Comparison of ENCODE assay signal across 20 mouse cellular contexts in the genomic region with DNA sequence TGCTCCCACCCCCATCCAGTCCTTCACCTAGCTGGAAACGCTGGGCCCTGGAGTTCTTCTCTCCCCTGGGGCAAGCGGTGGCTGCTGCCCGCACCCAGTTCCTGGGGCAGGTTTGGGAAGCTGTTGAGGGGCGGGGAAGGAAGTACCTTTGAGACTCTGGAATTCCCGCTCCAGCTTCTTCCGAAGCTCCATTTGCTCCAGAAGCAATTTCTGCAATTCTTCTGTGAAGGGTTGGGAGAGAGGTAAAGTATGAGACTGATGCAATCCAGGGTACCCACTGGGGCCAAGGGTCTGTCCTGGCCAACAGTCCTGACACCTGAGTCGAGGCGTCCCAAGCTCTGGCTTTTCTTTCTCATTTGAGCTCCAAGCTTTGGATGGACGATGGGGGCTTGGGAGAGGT. TPM values are rescaled to one million over a fixed set of nuclear protein-coding genes. Genes with fewer than 3 reads are reported as not detected.
A peak's percentile ranks its signal among the peaks of the same experiment; 100 is the strongest.
DNase-seq lines count a peak whose midpoint lies in the region; ATAC-seq lines count a peak whose summit lies in the region.
"Had no signal": no experiment of that assay in that cellular context is flagged by ENCODE, and none has a peak within 500 bp of the region (broad histone marks: within the 10 kb centered on the region; RNA-seq: fewer than 3 reads in every experiment).

No protein-coding gene starts in this region.

- H3K27ac ChIP-seq in hindbrain, embryonic 10.5 days, result no peak overlapping the region
- no peak overlapping the region for H3K27ac ChIP-seq in hindbrain, embryonic 11.5 days (ENCODE audit: low read depth, low read length)
- H3K27ac ChIP-seq in hindbrain, embryonic 14.5 days, result peak overlapping the region; percentile 20; the same call in 1 of the 2 replicates
- H3K27ac ChIP-seq in neural tube, embryonic 12.5 days, result no peak overlapping the region
- H3K27ac ChIP-seq: heart, adult 2 months; heart, embryonic 15.5 days; kidney, postnatal 0 days; layer of hippocampus, adult 2 months; liver, embryonic 13.5 days; lung, embryonic 15.5 days had no signal

- DNase-seq in hindbrain, embryonic 10.5 days (ENCODE audit: low spot score), result peak; percentile 29
- DNase-seq in hindbrain, embryonic 11.5 days (ENCODE audit: low spot score), result no peak
- peak; percentile 37 for DNase-seq in ES-CJ7 (ENCODE audit: low read depth, low spot score)
- DNase-seq in hindbrain, embryonic 14.5 days (ENCODE audit: low spot score), result no peak
- no peak for DNase-seq in cerebellum, adult 9-11 months
- DNase-seq in frontal cortex, adult 2 months (ENCODE audit: extremely low spot score in 1 of 2, low spot score in 1 of 2), result no peak
- no peak for DNase-seq in cerebellum, adult 11-12 months
- DNase-seq: adrenal gland, postnatal 36 days; B cell, adult 2 months; cerebellum, adult 8-10 months; left cerebral cortex, postnatal 4 days; liver, embryonic 13.5 days had no signal

- H3K4me1 ChIP-seq in hindbrain, embryonic 10.5 days (replicated peaks), result peaks cover 66% of the 10 kb centered on the region
- peaks cover 20% of the 10 kb centered on the region for H3K4me1 ChIP-seq in hindbrain, embryonic 11.5 days (replicated peaks; ENCODE audit: control insufficient read depth, insufficient read depth, low read length)
- H3K4me1 ChIP-seq in hindbrain, embryonic 14.5 days (replicated peaks; ENCODE audit: control insufficient read depth, insufficient read depth, low read length), result peaks cover 18% of the 10 kb centered on the region
- peaks cover 39% of the 10 kb centered on the region for H3K4me1 ChIP-seq in neural tube, embryonic 12.5 days

- no peak overlapping the region for H3K4me2 ChIP-seq in hindbrain, embryonic 11.5 days (replicated peaks; ENCODE audit: low read depth, low read length)
- H3K4me2 ChIP-seq in hindbrain, embryonic 14.5 days (replicated peaks), result peak overlapping the region; percentile 60
- H3K4me2 ChIP-seq in neural tube, embryonic 12.5 days (replicated peaks), result peak overlapping the region; percentile 76
- H3K4me2 ChIP-seq: heart, embryonic 15.5 days; liver, embryonic 13.5 days; lung, embryonic 15.5 days had no signal

- 3% methylated on average over 9 of the region's 9 CpGs for WGBS in hindbrain, embryonic 10.5 days
- WGBS in hindbrain, embryonic 11.5 days, result 2% methylated on average over 9 of the region's 9 CpGs
- under 1% methylated on average over 9 of the region's 9 CpGs for WGBS in hindbrain, embryonic 14.5 days
- WGBS in neural tube, embryonic 12.5 days, result 2% methylated on average over 9 of the region's 9 CpGs

- H3K9ac ChIP-seq in hindbrain, embryonic 11.5 days (ENCODE audit: low read depth, low read length), result no peak overlapping the region
- H3K9ac ChIP-seq in hindbrain, embryonic 14.5 days, result 0 out of 2 replicates have a peak overlapping the region, but pooled peaks have one; percentile 9
- H3K9ac ChIP-seq in neural tube, embryonic 12.5 days, result peak overlapping the region; percentile 14; the same call in 1 of the 2 replicates
- H3K9ac ChIP-seq: heart, embryonic 15.5 days; liver, embryonic 13.5 days; lung, embryonic 15.5 days had no signal

- no peak for ATAC-seq in hindbrain, embryonic 11.5 days (ENCODE audit: low FRiP score)
- ATAC-seq in hindbrain, embryonic 14.5 days (ENCODE audit: low FRiP score), result no peak
- ATAC-seq in neural tube, embryonic 12.5 days (ENCODE audit: low FRiP score, low read depth), result no peak
- ATAC-seq: forebrain, embryonic 16.5 days; inflammation-experienced regulatory T-cells, adult 6 months had no signal

- H3K4me3 ChIP-seq in hindbrain, embryonic 10.5 days, result no peak overlapping the region
- no peak overlapping the region for H3K4me3 ChIP-seq in hindbrain, embryonic 11.5 days (ENCODE audit: low read depth, low read length)
- H3K4me3 ChIP-seq in hindbrain, embryonic 14.5 days (replicated peaks; ENCODE audit: low read length), result peak overlapping the region; percentile 1; the same call in 1 of the 2 replicates
- peak overlapping the region; percentile 20; the same call in 1 of the 2 replicates for H3K4me3 ChIP-seq in neural tube, embryonic 12.5 days
- H3K4me3 ChIP-seq: heart, adult 2 months; heart, embryonic 15.5 days; layer of hippocampus, adult 2 months; liver, embryonic 13.5 days; lung, embryonic 15.5 days had no signal

- no peaks in the 10 kb centered on the region for H3K36me3 ChIP-seq in hindbrain, embryonic 10.5 days
- H3K36me3 ChIP-seq in hindbrain, embryonic 11.5 days (ENCODE audit: control insufficient read depth, insufficient read depth, low read length), result no peaks in the 10 kb centered on the region
- H3K36me3 ChIP-seq in hindbrain, embryonic 14.5 days (replicated peaks; ENCODE audit: control insufficient read depth, insufficient read depth), result no peaks in the 10 kb centered on the region
- no peaks in the 10 kb centered on the region for H3K36me3 ChIP-seq in neural tube, embryonic 12.5 days
- H3K36me3 ChIP-seq: heart, embryonic 15.5 days; liver, embryonic 13.5 days; lung, embryonic 15.5 days had no signal

- H3K9me3 ChIP-seq in hindbrain, embryonic 10.5 days, result no peaks in the 10 kb centered on the region
- H3K9me3 ChIP-seq in hindbrain, embryonic 11.5 days (ENCODE audit: control insufficient read depth, low read length), result no peaks in the 10 kb centered on the region
- H3K9me3 ChIP-seq in hindbrain, embryonic 14.5 days (ENCODE audit: control insufficient read depth, low read length), result no peaks in the 10 kb centered on the region
- no peaks in the 10 kb centered on the region for H3K9me3 ChIP-seq in neural tube, embryonic 12.5 days
- H3K9me3 ChIP-seq: heart, embryonic 15.5 days; liver, embryonic 13.5 days; lung, embryonic 15.5 days had no signal

- peaks cover 100% of the 10 kb centered on the region for H3K27me3 ChIP-seq in hindbrain, embryonic 10.5 days (ENCODE audit: insufficient read depth, poor library complexity, severe bottlenecking)
- H3K27me3 ChIP-seq in hindbrain, embryonic 11.5 days (ENCODE audit: control insufficient read depth, insufficient read depth, low read length), result peaks cover 98% of the 10 kb centered on the region
- peaks cover 95% of the 10 kb centered on the region for H3K27me3 ChIP-seq in hindbrain, embryonic 14.5 days (ENCODE audit: control insufficient read depth, insufficient read depth, low read length)
- H3K27me3 ChIP-seq in neural tube, embryonic 12.5 days (replicated peaks), result peaks cover 97% of the 10 kb centered on the region

RNA-seq across cellular contexts. Expression of gene Skor1, which starts 8.6 kb away (rescaled TPM):
- 0.68 and 6.8 TPM in 2 replicates for polyA plus RNA-seq in hindbrain, embryonic 10.5 days (2016; fragmentation: Nextera tagmentation; extraction: Ambion mirVana)
- polyA plus RNA-seq in hindbrain, embryonic 11.5 days (2014; fragmentation: Nextera tagmentation; extraction: Ambion mirVana), result 6.6 and 7.4 TPM in 2 replicates
- 19.5 and 21.5 TPM in 2 replicates for polyA plus RNA-seq in hindbrain, embryonic 14.5 days (2014; fragmentation: Nextera tagmentation; extraction: Ambion mirVana)
- 39.1 and 47.0 TPM in 2 replicates for polyA plus RNA-seq in neural tube, embryonic 12.5 days (2016; fragmentation: Nextera tagmentation; extraction: Ambion mirVana)
- 0.11 and 0.14 TPM in 2 replicates for polyA plus RNA-seq in frontal cortex, adult 2 months (2012; rRNA removed)
- polyA plus RNA-seq: heart, embryonic 15.5 days; inflammation-experienced regulatory T-cells, adult 6 months; kidney, postnatal 0 days; liver, embryonic 13.5 days; lung, embryonic 15.5 days had no signal

Comparison
In these comparisons a context has a peak if more than half of its experiments do, and no peak if none do; other contexts are left out.
1. DNase-seq: peak in hindbrain, embryonic 10.5 days (single experiment) and ES-CJ7 (single experiment); none in hindbrain, embryonic 11.5 days (single experiment), hindbrain, embryonic 14.5 days (single experiment), cerebellum, adult 9-11 months (single experiment), frontal cortex, adult 2 months (0 of 2) and cerebellum, adult 11-12 months (single experiment).
2. H3K4me3 ChIP-seq: peak in hindbrain, embryonic 14.5 days (single experiment) and neural tube, embryonic 12.5 days (single experiment); none in hindbrain, embryonic 10.5 days (single experiment) and hindbrain, embryonic 11.5 days (single experiment).